Mouse (Mus musculus) ES-E14 (cell line): ENCODE measurements around the gene Tep1. TPM values are rescaled to one million over a fixed set of nuclear protein-coding genes. Genes with fewer than 3 reads are reported as not detected.
"Not testable (repeated sequence)": the region's sequence is repeated elsewhere in the genome, so short reads cannot be mapped to it uniquely, and the experiment has no call there.

Experiments used
- DNase-seq: peaks from one replicate; pipeline ENCODE4 v3.0.0-alpha.2; 2013; ENCODE audit warnings: low read depth, low spot score
- H3K27ac ChIP-seq: 2 replicates; pipeline ENCODE4 v1.5.1; 2012; ENCODE audit warnings: low read depth, mild to moderate bottlenecking, low read length, moderate library complexity, mixed read lengths; ENCODE audit not compliant: poor library complexity, insufficient read depth, severe bottlenecking
- H3K36me3 ChIP-seq: 2 replicates; pipeline ENCODE4 v1.6.1; 2012; ENCODE audit warnings: mild to moderate bottlenecking, low read length, moderate library complexity, mixed read lengths; ENCODE audit not compliant: control insufficient read depth, poor library complexity, insufficient read depth, severe bottlenecking
- H3K4me1 ChIP-seq, 2 experiments: fragments of 150-350 bp in 1 of 2; sonication (generic) in 1 of 2; 2 replicates each; pipeline ENCODE4 v1.6.1; 2012; ENCODE audit warnings: low read length in 2 of 2, mild to moderate bottlenecking in 1 of 2, mixed read lengths in 1 of 2; ENCODE audit not compliant: control insufficient read depth in 2 of 2, insufficient read depth in 2 of 2, poor library complexity in 1 of 2
- H3K4me3 ChIP-seq, 2 experiments: fragments of 150-350 bp in 1 of 2; sonication (generic) in 1 of 2; 2 replicates each; pipeline ENCODE4 v1.5.1; 2012; ENCODE audit warnings: low read length in 2 of 2, low read depth in 1 of 2, mild to moderate bottlenecking in 1 of 2, mixed read lengths in 1 of 2; ENCODE audit not compliant: insufficient read depth in 1 of 2, poor library complexity in 1 of 2, severe bottlenecking in 1 of 2
- H3K9ac ChIP-seq: 2 replicates; pipeline ENCODE4 v1.6.1; 2012; ENCODE audit warnings: low read depth, mild to moderate bottlenecking, low read length, mixed read lengths; ENCODE audit not compliant: poor library complexity, insufficient read depth, severe bottlenecking
- H3K9me3 ChIP-seq: fragments of 150-350 bp; sonication (generic); 2 replicates; pipeline ENCODE4 v1.6.1; 2012; ENCODE audit warnings: low read depth, mild to moderate bottlenecking, low read length; ENCODE audit not compliant: control insufficient read depth, insufficient read depth
- CHD2 ChIP-seq: IDR thresholded peaks from 2 replicates; pipeline ENCODE4 v1.6.1; 2014; ENCODE audit warnings: mild to moderate bottlenecking, low read depth, low read length, inconsistent platforms
- HCFC1 ChIP-seq: IDR thresholded peaks from 2 replicates; pipeline ENCODE4 v1.6.1; 2012; ENCODE audit warnings: low read length, inconsistent platforms, borderline replicate concordance; ENCODE audit not compliant: insufficient read depth
- MAFK ChIP-seq: IDR thresholded peaks from 2 replicates; pipeline ENCODE4 v1.6.1; 2014; ENCODE audit warnings: mild to moderate bottlenecking, low read depth, low read length, inconsistent platforms; ENCODE audit not compliant: insufficient read depth
- ZC3H11A ChIP-seq: IDR thresholded peaks from 2 replicates; pipeline ENCODE4 v1.6.1; 2012; ENCODE audit warnings: low read depth, mild to moderate bottlenecking, inconsistent platforms, low read length, borderline replicate concordance
- ZNF384 ChIP-seq: IDR thresholded peaks from 2 replicates; pipeline ENCODE4 v1.6.1; 2012; ENCODE audit warnings: low read depth, low read length, inconsistent platforms
- in situ Hi-C, 2 experiments: fragments of 600-800 bp; cut with MboI; formaldehyde crosslinking; loops; one replicate each; pipeline ENCODE4 v1.15.1; 2025; ENCODE audit warnings: low sequenced_read_pairs in 2 of 2, inconsistent platforms in 1 of 2; ENCODE audit not compliant: unreplicated experiment in 2 of 2
- total RNA-seq: library from RNA; depleted of rRNA; stranded (reverse); fragments of 300-350 nt; gene quantifications from 2 replicates; pipeline ENCODE4 v1.2.3, GENCODE M21; 2012

Tep1 gene
- total RNA-seq, 1 experiment, result 11.5 TPM

GRCm38 (mm10) chr14:50871284-50871683, 924 bp upstream of the Tep1 start:
- H3K4me3 ChIP-seq, result peak overlapping the region in 1 of 2 experiments; percentile 80; a peak in 1 of 4 replicates
- no peak for TF ChIP-seq HCFC1
- no peak for TF ChIP-seq CHD2
- no peak for TF ChIP-seq MAFK
- TF ChIP-seq ZNF384, result no peak
- no peak for TF ChIP-seq ZC3H11A
- in situ Hi-C loops, result no loop called here
- H3K36me3 ChIP-seq, result no peaks in the 10 kb centered on the region
- DNase-seq, result no peak
- H3K9me3 ChIP-seq, result no peaks in the 10 kb centered on the region
- H3K27ac ChIP-seq, result no peak overlapping the region; the same call in 1 of the 2 replicates
- no peak overlapping the region for H3K9ac ChIP-seq
- H3K4me1 ChIP-seq, result 0 out of 4 replicates have a peak, but pooled peaks cover 0 to 4% of the 10 kb centered on the region in 2 experiments

- Histone ChIP-seq H3K36me3 (no peaks in the 10 kb centered on the region; the same call in 1 of the 2 replicates), H3K4me1 (0 out of 4 replicates have a peak, but pooled peaks cover 0 to under 1% of the 10 kb centered on the region in 2 experiments), H3K27ac (peak overlapping the region; percentile 75), H3K9me3 (no peaks in the 10 kb centered on the region), H3K9ac (peak overlapping the region; percentile 79), H3K4me3 (peak overlapping the region; percentile 75 to 80)
- in situ Hi-C loops, result no loop called here
- DNase-seq, result no peak
- TF ChIP-seq ZNF384 (no peak), HCFC1 (no peak), ZC3H11A (no peak), CHD2 (no peak), MAFK (no peak)
These were observed 414 bp upstream of the Tep1 start for GRCm38 (mm10) chr14:50870805-50871143.

- Histone ChIP-seq H3K9me3 (no peaks in the 10 kb centered on the region), H3K4me1 (no peaks in the 10 kb centered on the region), H3K9ac (no peak overlapping the region), H3K27ac (no peak overlapping the region), H3K4me3 (no peak overlapping the region), H3K36me3 (no peaks in the 10 kb centered on the region; the same call in 1 of the 2 replicates)
- no peak for DNase-seq
- TF ChIP-seq CHD2 (no peak), ZC3H11A (no peak), MAFK (no peak), HCFC1 (no peak), ZNF384 (no peak)
- in situ Hi-C loops, result no loop called here
These were observed 1.7 kb downstream of the Tep1 start for GRCm38 (mm10) chr14:50868656-50869055.

- no peak overlapping the region for H3K27ac ChIP-seq
- H3K9me3 ChIP-seq, result no peaks in the 10 kb centered on the region
- in situ Hi-C loops, result no loop called here
- DNase-seq, result no peak
- H3K36me3 ChIP-seq, result no peaks in the 10 kb centered on the region; the same call in 1 of the 2 replicates
- no peak for TF ChIP-seq HCFC1
- no peak for TF ChIP-seq MAFK
- no peak for TF ChIP-seq ZNF384
- no peak for TF ChIP-seq ZC3H11A
- TF ChIP-seq CHD2, result no peak
- H3K4me3 ChIP-seq, result no peak overlapping the region
- H3K4me1 ChIP-seq, result peaks cover 0 to 2% of the 10 kb centered on the region in 2 experiments; a peak in 1 of 4 replicates
- no peak overlapping the region for H3K9ac ChIP-seq
These were observed 2.1 kb downstream of the Tep1 start for GRCm38 (mm10) chr14:50868211-50868610.

- Histone ChIP-seq H3K36me3 (no peaks in the 10 kb centered on the region; the same call in 1 of the 2 replicates), H3K4me1 (peaks cover 0 to 2% of the 10 kb centered on the region in 2 experiments; a peak in 1 of 4 replicates), H3K9ac (no peak overlapping the region), H3K4me3 (no peak overlapping the region), H3K27ac (no peak overlapping the region), H3K9me3 (no peaks in the 10 kb centered on the region)
- in situ Hi-C loops, result no loop called here
- TF ChIP-seq CHD2, result no peak
- TF ChIP-seq HCFC1, result no peak
- TF ChIP-seq ZNF384, result no peak
- no peak for TF ChIP-seq MAFK
- TF ChIP-seq ZC3H11A, result no peak
- no peak for DNase-seq
These were observed 3.4 kb downstream of the Tep1 start for GRCm38 (mm10) chr14:50866966-50867365.

- in situ Hi-C loops, DNase-seq, H3K4me1 ChIP-seq, H3K27ac ChIP-seq, H3K9me3 ChIP-seq, H3K4me3 ChIP-seq, H3K36me3 ChIP-seq, H3K9ac ChIP-seq: not testable (repeated sequence)
These were observed 5.4 kb downstream of the Tep1 start for GRCm38 (mm10) chr14:50865005-50865404.
